Mouse (Mus musculus): ENCODE results near the gene Olfr1410. TPM values are rescaled to one million over a fixed set of nuclear protein-coding genes. Genes with fewer than 3 reads are reported as not detected.

Olfr1410 gene
- polyA plus RNA-seq, 1 experiment from 2014 or later = not detected

Other genes with a start within 250 kb of the Olfr1410 start
- 335 and 356 TPM in 2 replicates for gene Ndufa10, start 131.9 kb upstream of the Olfr1410 start, polyA plus RNA-seq (2015; fragmentation: Nextera tagmentation; extraction: Ambion mirVana)
- not detected in 2 replicates for gene Olfr1416, start 120.7 kb upstream of the Olfr1410 start, polyA plus RNA-seq (2015; fragmentation: Nextera tagmentation; extraction: Ambion mirVana)
- not detected in 2 replicates for gene Olfr1415, start 109.7 kb upstream of the Olfr1410 start, polyA plus RNA-seq (2015; fragmentation: Nextera tagmentation; extraction: Ambion mirVana)
- gene Olfr1414, start 87.1 kb upstream of the Olfr1410 start, polyA plus RNA-seq (2015; fragmentation: Nextera tagmentation; extraction: Ambion mirVana) = not detected in 2 replicates
- gene Olfr1413, start 34.5 kb upstream of the Olfr1410 start, polyA plus RNA-seq (2015; fragmentation: Nextera tagmentation; extraction: Ambion mirVana) = not detected in 2 replicates
- not detected in 2 replicates for gene Olfr1412, start 20.0 kb upstream of the Olfr1410 start, polyA plus RNA-seq (2015; fragmentation: Nextera tagmentation; extraction: Ambion mirVana)
- not detected in 2 replicates for gene Olfr1411, start 11.4 kb upstream of the Olfr1410 start, polyA plus RNA-seq (2015; fragmentation: Nextera tagmentation; extraction: Ambion mirVana)
- not detected in 2 replicates for gene Olfr12, start 12.0 kb downstream of the Olfr1410 start, polyA plus RNA-seq (2015; fragmentation: Nextera tagmentation; extraction: Ambion mirVana)
- 364 and 407 TPM in 2 replicates for gene Cops9, start 36.2 kb downstream of the Olfr1410 start, polyA plus RNA-seq (2015; fragmentation: Nextera tagmentation; extraction: Ambion mirVana)
- gene Otos, start 43.1 kb downstream of the Olfr1410 start, polyA plus RNA-seq (2015; fragmentation: Nextera tagmentation; extraction: Ambion mirVana) = 0.15 and 0.18 TPM in 2 replicates
- gene Gpc1, start 225.9 kb downstream of the Olfr1410 start, polyA plus RNA-seq (2015; fragmentation: Nextera tagmentation; extraction: Ambion mirVana) = 36.8 and 37.7 TPM in 2 replicates

Data from intestine, embryonic 15.5 days (tissue).